Comparison of ENCODE assay signal across 8 mouse cellular contexts in genomic region chr6:114875018-114875558, GRCm38 (mm10).
DNase-seq lines count a peak whose midpoint lies in the region; ATAC-seq and TF ChIP-seq lines count a peak whose summit lies in the region.

No protein-coding gene starts in this region.

- no peak for TF ChIP-seq POLR2A in CH12.LX (IDR thresholded peaks at IDR 0.05; ENCODE audit: low read depth, low read length)

- WGBS in forebrain, embryonic 10.5 days: under 1% methylated on average over 18 of the region's 18 CpGs
- WGBS in heart, embryonic 15.5 days: under 1% methylated on average over 18 of the region's 18 CpGs
- under 1% methylated on average over 18 of the region's 18 CpGs for WGBS in liver, embryonic 13.5 days (ENCODE audit: insufficient replicate concordance)
- 0% methylated on average over 18 of the region's 18 CpGs for WGBS in stomach, embryonic 15.5 days

- dilution Hi-C loops in CH12.LX (cut with MboI; ENCODE audit: extremely low pct_ligation_motif_present, extremely low pct_unique_long_range_greater_than_20kb, low sequenced_read_pairs): no loop called here

- no peaks in the 10 kb centered on the region for H3K27me3 ChIP-seq in CH12.LX (replicated peaks)
- H3K27me3 ChIP-seq in forebrain, embryonic 10.5 days (ENCODE audit: poor library complexity, severe bottlenecking): no peaks in the 10 kb centered on the region
- no peaks in the 10 kb centered on the region for H3K27me3 ChIP-seq in heart, embryonic 15.5 days
- no peaks in the 10 kb centered on the region for H3K27me3 ChIP-seq in liver, embryonic 13.5 days
- no peaks in the 10 kb centered on the region for H3K27me3 ChIP-seq in stomach, embryonic 15.5 days (replicated peaks)

- H3K36me3 ChIP-seq in CH12.LX (replicated peaks in 1 of 2; ENCODE audit: control insufficient read depth in 1 of 2, insufficient read depth in 1 of 2, low read length in 1 of 2): peaks cover 5 to 75% of the 10 kb centered on the region in 2 experiments
- peaks cover 30% of the 10 kb centered on the region for H3K36me3 ChIP-seq in forebrain, embryonic 10.5 days (replicated peaks)
- peaks cover 6% of the 10 kb centered on the region; the same call in 1 of the 2 replicates for H3K36me3 ChIP-seq in heart, embryonic 15.5 days
- peaks cover 7% of the 10 kb centered on the region; the same call in 1 of the 2 replicates for H3K36me3 ChIP-seq in liver, embryonic 13.5 days
- no peaks in the 10 kb centered on the region for H3K36me3 ChIP-seq in stomach, embryonic 15.5 days

- H3K79me2 ChIP-seq in CH12.LX (replicated peaks; ENCODE audit: control insufficient read depth, extremely low read depth, insufficient read depth, poor library complexity, severe bottlenecking): peaks cover 44% of the 10 kb centered on the region

- peak; percentile 81 for DNase-seq in CH12.LX (ENCODE audit: extremely low read depth)
- peak; percentile 74 for DNase-seq in c-Kit-positive CD71-negative TER-119-negative erythroid progenitor cells, embryonic 14.5 days (ENCODE audit: low read depth)
- peak; percentile 91 for DNase-seq in forebrain, embryonic 10.5 days (ENCODE audit: extremely low spot score, low spot score)
- peak; percentile 97 for DNase-seq in kidney, postnatal 14 days
- DNase-seq in liver, embryonic 13.5 days: peak; percentile 78
- DNase-seq in natural killer cell, adult 2 months (ENCODE audit: low spot score in 2 of 2): peak; percentile 87 to 90

- H3K4me3 ChIP-seq in CH12.LX (replicated peaks in 1 of 3; ENCODE audit: low read depth in 2 of 3, low read length in 2 of 3, poor library complexity in 1 of 3): peak overlapping the region; percentile 32 to 67 (median 49)
- H3K4me3 ChIP-seq in forebrain, embryonic 10.5 days: peak overlapping the region; percentile 60
- peak overlapping the region; percentile 52 for H3K4me3 ChIP-seq in heart, embryonic 15.5 days
- peak overlapping the region; percentile 64 for H3K4me3 ChIP-seq in liver, embryonic 13.5 days (replicated peaks)
- peak overlapping the region; percentile 48 for H3K4me3 ChIP-seq in stomach, embryonic 15.5 days (replicated peaks)

- H3K9me3 ChIP-seq in CH12.LX (replicated peaks; ENCODE audit: low read length): peaks cover 3% of the 10 kb centered on the region
- no peaks in the 10 kb centered on the region for H3K9me3 ChIP-seq in forebrain, embryonic 10.5 days
- no peaks in the 10 kb centered on the region for H3K9me3 ChIP-seq in heart, embryonic 15.5 days (replicated peaks)
- H3K9me3 ChIP-seq in liver, embryonic 13.5 days (replicated peaks): no peaks in the 10 kb centered on the region
- H3K9me3 ChIP-seq in stomach, embryonic 15.5 days: no peaks in the 10 kb centered on the region

- no peak; the same call in 1 of the 2 replicates for TF ChIP-seq RAD21 in CH12.LX (IDR thresholded peaks at IDR 0.05; ENCODE audit: low read depth, low read length)

- TF ChIP-seq CTCF in CH12.LX (conservative IDR thresholded peaks at IDR 0.05 in 1 of 2, IDR thresholded peaks at IDR 0.05 in 1 of 2; ENCODE audit: low read depth in 2 of 2, low read length in 2 of 2): no peak

- H3K9ac ChIP-seq in CH12.LX (ENCODE audit: insufficient read depth, low read depth): peak overlapping the region; percentile 67; the same call in 1 of the 2 replicates
- H3K9ac ChIP-seq in heart, embryonic 15.5 days: peak overlapping the region; percentile 67
- H3K9ac ChIP-seq in liver, embryonic 13.5 days: peak overlapping the region; percentile 77
- peak overlapping the region; percentile 64; the same call in 1 of the 2 replicates for H3K9ac ChIP-seq in stomach, embryonic 15.5 days

- H3K4me2 ChIP-seq in CH12.LX (ENCODE audit: insufficient read depth, low read depth, poor library complexity, severe bottlenecking): peak overlapping the region; percentile 92
- H3K4me2 ChIP-seq in heart, embryonic 15.5 days: peak overlapping the region; percentile 84
- H3K4me2 ChIP-seq in liver, embryonic 13.5 days: peak overlapping the region; percentile 85
- H3K4me2 ChIP-seq in stomach, embryonic 15.5 days: peak overlapping the region; percentile 92

- peak; percentile 80 for ATAC-seq in heart, embryonic 15.5 days (replicated peaks; ENCODE audit: insufficient number of reproducible peaks, insufficient read depth, low FRiP score, low read depth)
- peak; percentile 84 for ATAC-seq in liver, embryonic 13.5 days (ENCODE audit: low read depth)
- peak; percentile 88 for ATAC-seq in stomach, embryonic 15.5 days (ENCODE audit: insufficient read depth, low FRiP score, low read depth)

- H3K27ac ChIP-seq in CH12.LX (ENCODE audit: insufficient read depth, low read depth): peak overlapping the region; percentile 97
- H3K27ac ChIP-seq in forebrain, embryonic 10.5 days: peak overlapping the region; percentile 97
- H3K27ac ChIP-seq in heart, embryonic 15.5 days: peak overlapping the region; percentile 98
- H3K27ac ChIP-seq in liver, embryonic 13.5 days: peak overlapping the region; percentile 90
- H3K27ac ChIP-seq in stomach, embryonic 15.5 days: peak overlapping the region; percentile 99

- in situ Hi-C loops in CH12.LX (cut with MboI; ENCODE audit: low pct_ligation_motif_present, low pct_unique_long_range_greater_than_20kb, low sequenced_read_pairs): no loop called here

- peak; percentile 70 for TF ChIP-seq EP300 in CH12.LX (IDR thresholded peaks at IDR 0.05; ENCODE audit: low read length)

- H3K4me1 ChIP-seq in CH12.LX (ENCODE audit: control insufficient read depth in 1 of 2, insufficient read depth in 2 of 2): peaks cover 29 to 90% of the 10 kb centered on the region in 2 experiments
- peaks cover 95% of the 10 kb centered on the region for H3K4me1 ChIP-seq in forebrain, embryonic 10.5 days
- peaks cover 90% of the 10 kb centered on the region for H3K4me1 ChIP-seq in heart, embryonic 15.5 days (replicated peaks)
- peaks cover 84% of the 10 kb centered on the region for H3K4me1 ChIP-seq in liver, embryonic 13.5 days (replicated peaks)
- peaks cover 71% of the 10 kb centered on the region for H3K4me1 ChIP-seq in stomach, embryonic 15.5 days

TF ChIP-seq in CH12.LX, 34 proteins besides CTCF, POLR2A, EP300 and RAD21:
- TF ChIP-seq UBTF (IDR thresholded peaks at IDR 0.05; ENCODE audit: low read depth, low read length) (peak; percentile 98), ETS1 (conservative IDR thresholded peaks at IDR 0.05; ENCODE audit: low read depth, low read length) (peak; percentile 91), MAFK (IDR thresholded peaks at IDR 0.05; ENCODE audit: insufficient replicate concordance, low read length) (no peak), MYC (IDR thresholded peaks at IDR 0.05; ENCODE audit: low read depth, low read length) (peak; percentile 70), MEF2A (IDR thresholded peaks at IDR 0.05; ENCODE audit: borderline replicate concordance, low read depth, low read length) (peak; percentile 73), MXI1 (IDR thresholded peaks at IDR 0.05; ENCODE audit: low read depth, low read length) (0 out of 2 replicates have a peak, but pooled peaks have one; percentile 76), BHLHE40 (IDR thresholded peaks at IDR 0.05; ENCODE audit: low read depth, low read length) (peak; percentile 66), ZC3H11A (IDR thresholded peaks at IDR 0.05; ENCODE audit: low read depth, low read length) (no peak), ELF1 (IDR thresholded peaks at IDR 0.05; ENCODE audit: low read depth, low read length) (peak; percentile 65), TBP (conservative IDR thresholded peaks at IDR 0.05; ENCODE audit: low read depth, low read length) (peak; percentile 96), NRF1 (IDR thresholded peaks at IDR 0.05; ENCODE audit: low read depth, low read length) (no peak), IRF4 (IDR thresholded peaks at IDR 0.05; ENCODE audit: low read depth, low read length) (peak; percentile 86), SIN3A (IDR thresholded peaks at IDR 0.05; ENCODE audit: low read length) (peak; percentile 94), SMC3 (IDR thresholded peaks at IDR 0.05; ENCODE audit: low read depth, low read length) (peak; percentile 18), MAZ (IDR thresholded peaks at IDR 0.05; ENCODE audit: low read depth, low read length) (0 out of 2 replicates have a peak, but pooled peaks have one; percentile 32), HCFC1 (IDR thresholded peaks at IDR 0.05; ENCODE audit: low read depth, low read length) (peak; percentile 17; the same call in 1 of the 2 replicates)

Comparison
In these comparisons a context has a peak if more than half of its experiments do, and no peak if none do; other contexts are left out.
1. Peak in every context shown above with its lines: DNase-seq, ATAC-seq, H3K4me3 ChIP-seq and H3K27ac ChIP-seq.